Mouse (Mus musculus) heart, postnatal 14 days (tissue): ENCODE measurements around the gene Gstp1. TPM values are rescaled to one million over a fixed set of nuclear protein-coding genes. Genes with fewer than 3 reads are reported as not detected.

Source experiments
- DNase-seq, 2 experiments: peaks; one replicate each; pipeline ENCODE4 v3.0.0; 2021 to 2022
- intact Hi-C: fragments of 180-260 bp; cut with DNase I; formaldehyde crosslinking; loops from one replicate; pipeline ENCODE4 v1.15.1; 2025
- total RNA-seq, 2 experiments: library from RNA; stranded (reverse); gene quantifications; 2 replicates each; pipeline ENCODE4 v1.2.3; 2021

Gene Gstp1
- total RNA-seq, 2 experiments from 2014 or later = 257 to 271 TPM

- DNase-seq = no peak
- intact Hi-C loops = no loop called here
These were observed 33.5 kb downstream of the Gstp1 start for GRCm38 (mm10) chr19:4004331-4004730.

- no peak for DNase-seq
- intact Hi-C loops = no loop called here
These were observed 34.1 kb downstream of the Gstp1 start for GRCm38 (mm10) chr19:4003641-4004040.

GRCm38 (mm10) chr19:4003112-4003511 is 34.7 kb downstream of the Gstp1 start, which contains the start of gene Doc2g:
Gene Doc2g, plus strand, starts transcription at chr19:4003313.
- intact Hi-C loops = no loop called here
- DNase-seq = no peak

GRCm38 (mm10) chr19:4001752-4002151 is 36.0 kb downstream of the Gstp1 start:
- intact Hi-C loops = no loop called here
- no peak for DNase-seq

- intact Hi-C loops = no loop called here
- no peak for DNase-seq
These were observed 36.7 kb downstream of the Gstp1 start for GRCm38 (mm10) chr19:4000949-4001525.

- intact Hi-C loops = no loop called here
- peak; percentile 92 to 95 for DNase-seq
These were observed 37.5 kb downstream of the Gstp1 start, which contains the start of the genes Nudt8 and Gm49405 for GRCm38 (mm10) chr19:4000119-4000900. Gene Nudt8, plus strand, starts transcription at chr19:4000580. Gene Gm49405, plus strand, starts transcription at chr19:4000626.

GRCm38 (mm10) chr19:3999121-3999730 is 38.6 kb downstream of the Gstp1 start:
- no peak for DNase-seq
- intact Hi-C loops = no loop called here

GRCm38 (mm10) chr19:3998335-3998734 is 39.5 kb downstream of the Gstp1 start:
- DNase-seq = no peak
- intact Hi-C loops = no loop called here

- DNase-seq = no peak
- intact Hi-C loops = no loop called here
These were observed 40.6 kb downstream of the Gstp1 start for GRCm38 (mm10) chr19:3997231-3997630.

- DNase-seq = no peak
- intact Hi-C loops = no loop called here
These were observed 41.0 kb downstream of the Gstp1 start for GRCm38 (mm10) chr19:3996747-3997146.

GRCm38 (mm10) chr19:3996106-3996505 is 41.7 kb downstream of the Gstp1 start:
- intact Hi-C loops = no loop called here

GRCm38 (mm10) chr19:3995505-3995904 is 42.3 kb downstream of the Gstp1 start:
- DNase-seq = no peak
- intact Hi-C loops = no loop called here

More at GRCm38 (mm10) chr19:3996106-3996505, 41.7 kb downstream of the Gstp1 start:
- no peak for DNase-seq

GRCm38 (mm10) chr19:3994932-3995331 is 42.9 kb downstream of the Gstp1 start:
- intact Hi-C loops = no loop called here
- no peak for DNase-seq

GRCm38 (mm10) chr19:3992416-3992815 is 45.4 kb downstream of the Gstp1 start, which contains the start of gene Tbx10:
Gene Tbx10, plus strand, starts transcription at chr19:3992752.
- no peak for DNase-seq
- intact Hi-C loops = no loop called here

- DNase-seq = no peak
- intact Hi-C loops = no loop called here
These were observed 45.8 kb downstream of the Gstp1 start for GRCm38 (mm10) chr19:3991966-3992365.

- intact Hi-C loops = no loop called here
- no peak for DNase-seq
These were observed 46.2 kb downstream of the Gstp1 start for GRCm38 (mm10) chr19:3991562-3991961.

GRCm38 (mm10) chr19:3990804-3991203 is 47.0 kb downstream of the Gstp1 start:
- no peak for DNase-seq
- intact Hi-C loops = no loop called here

- DNase-seq = no peak
- intact Hi-C loops = no loop called here
These were observed 49.0 kb downstream of the Gstp1 start for GRCm38 (mm10) chr19:3988750-3989149.

- intact Hi-C loops = no loop called here
- no peak for DNase-seq
These were observed 49.7 kb downstream of the Gstp1 start for GRCm38 (mm10) chr19:3988066-3988465.

- DNase-seq = peak; percentile 88 to 91
- intact Hi-C loops = no loop called here
These were observed 51.5 kb downstream of the Gstp1 start, which contains the start of gene Acy3 for GRCm38 (mm10) chr19:3986334-3986733. Gene Acy3, plus strand, starts transcription at chr19:3986570.
